Mouse (Mus musculus) MEL (cell line): ENCODE results near the gene Nexn. TPM values are rescaled to one million over a fixed set of nuclear protein-coding genes. Genes with fewer than 3 reads are reported as not detected.

Experiments used
- DNase-seq: peaks from one replicate; pipeline ENCODE4 v3.0.0; 2011; ENCODE audit warnings: low read depth, low spot score
- H3K27ac ChIP-seq: 2 replicates; pipeline ENCODE4 v1.5.1; 2012; ENCODE audit warnings: low read depth, mild to moderate bottlenecking, control low read depth, low read length, moderate library complexity; ENCODE audit not compliant: control insufficient read depth
- H3K27me3 ChIP-seq, 2 experiments: fragments of 150-350 bp in 1 of 2; sonication (generic) in 1 of 2; 2 replicates each; pipeline ENCODE4 v1.6.1; 2012; ENCODE audit warnings: low read length in 2 of 2, mild to moderate bottlenecking in 2 of 2, improper control_type of control experiment in 1 of 2, moderate library complexity in 1 of 2; ENCODE audit not compliant: insufficient read depth in 2 of 2, control insufficient read depth in 1 of 2
- H3K36me3 ChIP-seq, 2 experiments: 2 replicates each; pipeline ENCODE4 v1.6.1; 2012 to 2014; ENCODE audit warnings: low read length in 2 of 2, improper control_type of control experiment in 1 of 2, inconsistent platforms in 1 of 2, mild to moderate bottlenecking in 1 of 2; ENCODE audit not compliant: insufficient read depth in 2 of 2, control insufficient read depth in 1 of 2
- H3K4me1 ChIP-seq, 2 experiments: fragments of 150-350 bp in 1 of 2; sonication (generic) in 1 of 2; 2 replicates each; pipeline ENCODE4 v1.6.1; 2012; ENCODE audit warnings: low read length in 2 of 2, improper control_type of control experiment in 1 of 2, mild to moderate bottlenecking in 1 of 2; ENCODE audit not compliant: insufficient read depth in 2 of 2, control insufficient read depth in 1 of 2
- H3K4me3 ChIP-seq, 2 experiments: fragments of 150-350 bp in 1 of 2; sonication (generic) in 1 of 2; 2 replicates each; pipeline ENCODE4 v1.5.1; 2012; ENCODE audit warnings: low read depth in 2 of 2, low read length in 2 of 2, mild to moderate bottlenecking in 2 of 2, moderate library complexity in 2 of 2, control low read depth in 1 of 2, improper control_type of control experiment in 1 of 2; ENCODE audit not compliant: control insufficient read depth in 1 of 2, insufficient read depth in 1 of 2
- H3K79me2 ChIP-seq: 2 replicates; pipeline ENCODE4 v1.6.1; 2012; ENCODE audit warnings: mild to moderate bottlenecking, low read length, moderate library complexity; ENCODE audit not compliant: control insufficient read depth, poor library complexity, insufficient read depth
- H3K9ac ChIP-seq: 2 replicates; pipeline ENCODE4 v1.6.1; 2012; ENCODE audit warnings: low read depth, mild to moderate bottlenecking, control low read depth, low read length, moderate library complexity; ENCODE audit not compliant: control insufficient read depth, poor library complexity, severe bottlenecking
- H3K9me3 ChIP-seq: fragments of 150-350 bp; sonication (generic); replicated peaks from 2 replicates; pipeline ENCODE4 v1.6.1; 2012; ENCODE audit warnings: mild to moderate bottlenecking, low read length, improper control_type of control experiment, moderate library complexity; ENCODE audit not compliant: insufficient read depth
- BHLHE40 ChIP-seq: IDR thresholded peaks from 2 replicates; pipeline ENCODE4 v1.6.1; 2012; ENCODE audit warnings: low read depth, mild to moderate bottlenecking, inconsistent platforms, low read length, improper control_type of control experiment, borderline replicate concordance
- CHD1 ChIP-seq: IDR thresholded peaks from 2 replicates; pipeline ENCODE4 v1.6.1; 2012; ENCODE audit warnings: low read depth, mild to moderate bottlenecking, inconsistent platforms, low read length, improper control_type of control experiment
- CHD2 ChIP-seq: IDR thresholded peaks from 2 replicates; pipeline ENCODE4 v1.6.1; 2011; ENCODE audit warnings: low read length, improper control_type of control experiment
- ELF1 ChIP-seq: IDR thresholded peaks from 2 replicates; pipeline ENCODE4 v1.6.1; 2014; ENCODE audit warnings: low read depth, mild to moderate bottlenecking, inconsistent platforms, low read length, improper control_type of control experiment, moderate library complexity
- EP300 ChIP-seq, 2 experiments: IDR thresholded peaks; 2 replicates each; pipeline ENCODE4 v1.6.1; 2011; ENCODE audit warnings: improper control_type of control experiment in 2 of 2, low read length in 2 of 2, low read depth in 1 of 2, mild to moderate bottlenecking in 1 of 2
- ETS1 ChIP-seq: IDR thresholded peaks from 2 replicates; pipeline ENCODE4 v1.6.1; 2012; ENCODE audit warnings: low read depth, mild to moderate bottlenecking, inconsistent platforms, low read length, improper control_type of control experiment, moderate library complexity
- GATA1 ChIP-seq: IDR thresholded peaks from 2 replicates; pipeline ENCODE4 v1.6.1; 2011; ENCODE audit warnings: low read depth, low read length, improper control_type of control experiment
- HCFC1 ChIP-seq: IDR thresholded peaks from 2 replicates; pipeline ENCODE4 v1.6.1; 2012; ENCODE audit warnings: low read depth, mild to moderate bottlenecking, inconsistent platforms, low read length, improper control_type of control experiment, moderate library complexity
- MAX ChIP-seq: IDR thresholded peaks from 2 replicates; pipeline ENCODE4 v1.6.1; 2011; ENCODE audit warnings: low read length, improper control_type of control experiment
- MYC ChIP-seq: IDR thresholded peaks from 2 replicates; pipeline ENCODE4 v1.6.1; 2011; ENCODE audit warnings: low read depth, mild to moderate bottlenecking, low read length, improper control_type of control experiment, moderate library complexity
- NELFE ChIP-seq: IDR thresholded peaks from 2 replicates; pipeline ENCODE4 v1.6.1; 2011; ENCODE audit warnings: low read depth, low read length, improper control_type of control experiment
- POLR2AphosphoS5 ChIP-seq: IDR thresholded peaks from 2 replicates; pipeline ENCODE4 v1.6.1; 2012; ENCODE audit warnings: low read depth, borderline replicate concordance, mild to moderate bottlenecking, inconsistent platforms, low read length, moderate library complexity, mixed read lengths
- RCOR1 ChIP-seq: IDR thresholded peaks from 2 replicates; pipeline ENCODE4 v1.6.1; 2012; ENCODE audit warnings: low read depth, mild to moderate bottlenecking, inconsistent platforms, low read length, improper control_type of control experiment
- TCF12 ChIP-seq: IDR thresholded peaks from 2 replicates; pipeline ENCODE4 v1.6.1; 2014; ENCODE audit warnings: low read depth, mild to moderate bottlenecking, inconsistent platforms, low read length, improper control_type of control experiment, moderate library complexity
- USF1 ChIP-seq: IDR thresholded peaks from 2 replicates; pipeline ENCODE4 v1.6.1; 2014; ENCODE audit warnings: low read depth, mild to moderate bottlenecking, inconsistent platforms, low read length, improper control_type of control experiment, moderate library complexity
- ZKSCAN1 ChIP-seq: IDR thresholded peaks from 2 replicates; pipeline ENCODE4 v1.6.1; 2012; ENCODE audit warnings: low read depth, mild to moderate bottlenecking, inconsistent platforms, low read length, improper control_type of control experiment, moderate library complexity
- polyA plus RNA-seq, 2 experiments: library from polyadenylated mRNA; stranded (reverse) in 1 of 2; unstranded in 1 of 2; fragments of >175 nt in 1 of 2; fragments of >200 nt in 1 of 2; gene quantifications; 2 replicates each; pipeline versions ENCODE4 v1.2.1 to v1.2.4; 2012; ENCODE audit warnings: low replicate concordance in 2 of 2, low read depth in 1 of 2; ENCODE audit not compliant: insufficient read length in 2 of 2, insufficient read depth in 1 of 2, missing spikeins in 1 of 2
- total RNA-seq: library from RNA; depleted of rRNA; stranded (reverse); fragments of 300-350 nt; gene quantifications from 2 replicates; pipeline ENCODE4 v1.2.3, GENCODE M21; 2012

Gene Nexn
- total and polyA plus RNA-seq, 3 experiments = 0.19 to 0.96 TPM; not detected in 1

DNA sequence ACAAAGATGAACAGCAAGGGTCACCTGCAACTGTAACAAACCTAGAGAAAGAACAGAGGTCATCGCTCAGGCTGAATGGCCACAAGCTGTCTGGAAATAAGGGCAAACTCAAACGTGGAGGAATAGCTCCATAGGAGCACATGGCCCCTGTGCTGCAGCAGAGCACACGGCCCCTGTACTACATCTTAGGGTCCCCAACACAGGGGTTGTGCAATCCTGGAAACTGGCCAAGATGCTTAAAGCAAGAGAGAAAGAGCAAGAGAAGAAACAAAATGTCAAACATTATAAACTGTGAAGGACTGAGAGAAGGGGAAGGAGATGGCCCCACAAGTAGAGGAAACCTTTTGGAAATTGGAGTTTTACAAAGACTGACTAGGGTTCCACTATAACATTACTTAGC, 28.2 kb upstream of the Nexn start:
- Histone ChIP-seq H3K9ac (no peak overlapping the region), H3K27ac (no peak overlapping the region), H3K4me3 (no peak overlapping the region), H3K79me2 (no peaks in the 10 kb centered on the region), H3K36me3 (peaks cover 0 to 1% of the 10 kb centered on the region in 2 experiments; a peak in 1 of 4 replicates), H3K4me1 (no peaks in the 10 kb centered on the region), H3K27me3 (no peaks in the 10 kb centered on the region), H3K9me3 (no peaks in the 10 kb centered on the region)
- no peak for DNase-seq
- TF ChIP-seq RCOR1 = no peak
- TF ChIP-seq NELFE = no peak
- TF ChIP-seq CHD2 = no peak
- no peak for TF ChIP-seq POLR2AphosphoS5
- no peak for TF ChIP-seq EP300 (IDR thresholded peaks at IDR 0.05; ENCODE audit: low read depth in 1 of 2, low read length in 2 of 2)
- no peak for TF ChIP-seq BHLHE40
- TF ChIP-seq GATA1 = no peak
- TF ChIP-seq CHD1 = no peak
- no peak for TF ChIP-seq TCF12
- no peak for TF ChIP-seq MYC
- no peak for TF ChIP-seq ETS1
- TF ChIP-seq USF1 = no peak
- TF ChIP-seq ELF1 = no peak
- TF ChIP-seq HCFC1 = no peak
- no peak for TF ChIP-seq MAX
- no peak for TF ChIP-seq ZKSCAN1

DNA sequence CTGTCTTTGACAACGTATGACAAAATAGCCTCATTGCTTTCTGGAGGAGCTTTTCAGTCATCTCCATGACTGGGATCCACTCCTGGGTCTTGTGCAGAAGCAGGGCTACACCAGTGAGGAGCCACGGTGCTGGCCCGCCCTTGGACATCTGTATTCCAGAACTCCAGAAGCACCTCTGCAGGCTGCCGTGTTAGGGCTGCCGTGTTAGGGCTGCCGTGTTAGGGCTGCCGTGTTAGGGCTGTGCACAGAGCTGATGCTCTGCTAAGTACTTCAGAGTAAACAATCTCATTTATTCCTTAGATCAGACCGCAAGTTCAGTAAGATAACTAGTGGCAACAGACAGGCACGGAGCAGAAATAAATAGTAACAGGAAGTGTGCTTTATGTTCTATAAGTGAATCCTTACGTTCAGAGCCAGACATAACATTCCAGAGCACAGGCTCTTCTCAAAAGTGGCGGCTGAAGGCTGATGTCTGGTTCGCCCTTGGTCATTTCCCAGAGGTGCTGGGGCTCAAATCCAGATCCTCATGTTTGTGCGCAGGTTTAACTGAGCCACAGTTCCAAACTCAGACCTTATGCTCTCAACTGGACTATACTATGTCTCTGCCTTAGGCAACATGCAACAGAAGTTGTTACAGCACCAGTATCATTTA, 27.5 kb upstream of the Nexn start:
- Histone ChIP-seq H3K4me1 (no peaks in the 10 kb centered on the region), H3K36me3 (peaks cover 0 to 4% of the 10 kb centered on the region in 2 experiments; a peak in 1 of 4 replicates), H3K79me2 (no peaks in the 10 kb centered on the region), H3K27me3 (no peaks in the 10 kb centered on the region), H3K9me3 (no peaks in the 10 kb centered on the region), H3K27ac (no peak overlapping the region), H3K9ac (no peak overlapping the region), H3K4me3 (no peak overlapping the region)
- no peak for TF ChIP-seq ETS1
- no peak for DNase-seq
